Mouse (Mus musculus) testis, adult 2 months (tissue): ENCODE data around the gene AF067061.

ENCODE experiments used
- CTCF ChIP-seq: fragments of 200-500 bp; IDR thresholded peaks from 2 replicates; pipeline ENCODE4 v1.5.1; 2012; ENCODE audit warnings: low read depth, mild to moderate bottlenecking, inconsistent platforms, low read length, moderate library complexity; ENCODE audit not compliant: control insufficient read depth, insufficient read depth, insufficient replicate concordance
- POLR2A ChIP-seq: fragments of 200-500 bp; IDR thresholded peaks from 2 replicates; pipeline ENCODE4 v1.6.1; 2012; ENCODE audit warnings: low read depth, mild to moderate bottlenecking, inconsistent platforms, low read length, moderate library complexity; ENCODE audit not compliant: control insufficient read depth

GRCm38 (mm10) chr13:120300853-120301252 lies 37.9 kb downstream of the AF067061 start:
- TF ChIP-seq POLR2A (no peak), CTCF (no peak)
